Mouse (Mus musculus) heart, adult 2 months (tissue): Measurements from ENCODE around the gene Ptk6. TPM values are rescaled to one million over a fixed set of nuclear protein-coding genes. Genes with fewer than 3 reads are reported as not detected.
A peak's percentile ranks its signal among the peaks of the same experiment; 100 is the strongest.

Source experiments
- DNase-seq, 2 experiments: peaks; one replicate each; pipeline ENCODE4 v3.0.0; 2021
- H3K27ac ChIP-seq: fragments of 200-600 bp; 2 replicates; pipeline ENCODE4 v1.8.1; 2022
- H3K27me3 ChIP-seq: fragments of 200-500 bp; 2 replicates; pipeline ENCODE4 v1.6.1; 2012; ENCODE audit warnings: mild to moderate bottlenecking, low read length, inconsistent platforms, mixed read lengths; ENCODE audit not compliant: control insufficient read depth, insufficient read depth
- H3K36me3 ChIP-seq: fragments of 200-500 bp; 2 replicates; pipeline ENCODE4 v1.6.1; 2012; ENCODE audit warnings: low read length, inconsistent platforms; ENCODE audit not compliant: control insufficient read depth, insufficient read depth
- H3K4me1 ChIP-seq: fragments of 200-500 bp; 2 replicates; pipeline ENCODE4 v1.6.1; 2011; ENCODE audit warnings: low read length; ENCODE audit not compliant: control insufficient read depth, insufficient read depth
- H3K4me3 ChIP-seq: fragments of 200-600 bp; 2 replicates; pipeline ENCODE4 v1.8.1; 2022
- H3K79me2 ChIP-seq: fragments of 200-500 bp; replicated peaks from 2 replicates; pipeline ENCODE4 v1.6.1; 2012; ENCODE audit warnings: mild to moderate bottlenecking, inconsistent platforms, low read length, moderate library complexity, mixed read lengths; ENCODE audit not compliant: control insufficient read depth, insufficient read depth
- H3K9ac ChIP-seq: fragments of 200-500 bp; 2 replicates; pipeline ENCODE4 v1.6.1; 2012; ENCODE audit warnings: low read depth, mild to moderate bottlenecking, control low read depth, inconsistent platforms, low read length, mixed read lengths
- CTCF ChIP-seq: fragments of 200-600 bp; IDR thresholded peaks from 2 replicates; pipeline ENCODE4 v1.8.1; 2022; ENCODE audit warnings: antibody characterized with exemption, mild to moderate bottlenecking, moderate library complexity
- EP300 ChIP-seq: fragments of 200-500 bp; IDR thresholded peaks from 2 replicates; pipeline ENCODE4 v1.6.1; 2011; ENCODE audit warnings: low read depth, low read length, control low read depth; ENCODE audit not compliant: insufficient read depth
- POLR2A ChIP-seq: fragments of 200-500 bp; IDR thresholded peaks from 2 replicates; pipeline ENCODE4 v1.6.1; 2011; ENCODE audit warnings: mild to moderate bottlenecking, low read depth, low read length, control low read depth; ENCODE audit not compliant: insufficient read depth
- WGBS: fragments of 180-500 bp; shearing (Covaris S2); methylation state at CpG from one replicate; pipeline ENCODE4 v1.1.7; 2018; 5-methylcytosine and 5-hydroxymethylcytosine counted together
- intact Hi-C: fragments of 180-260 bp; cut with DNase I; formaldehyde crosslinking; loops from one replicate; pipeline ENCODE4 v1.15.1; 2025
- polyA plus RNA-seq: library from polyadenylated mRNA; depleted of rRNA; stranded (reverse); fragments of >200 nt; gene quantifications from 2 replicates; pipeline ENCODE4 v1.2.3, GENCODE M21; 2012
- total RNA-seq, 2 experiments: library from RNA; stranded (reverse); gene quantifications; 2 replicates each; pipeline ENCODE4 v1.2.3; 2021

Gene Ptk6
- total and polyA plus RNA-seq, 3 experiments, result 0.07 TPM; not detected in 2

GRCm38 (mm10) chr2:181187121-181188000, 15.2 kb downstream of the Ptk6 start, which contains the start of gene Ppdpf:
TSS of gene Ppdpf (plus strand) at chr2:181187247.
- TF ChIP-seq EP300 (peak; percentile 83; the same call in 1 of the 2 replicates), CTCF (peak; percentile 31; the same call in 1 of the 2 replicates), POLR2A (peak; percentile 76; the same call in 1 of the 2 replicates)
- peak within 1 kb of the TSS; percentile 50 for H3K4me3 ChIP-seq
- H3K4me1 ChIP-seq, result peaks cover 8% of the 10 kb centered on the region
- under 1% methylated on average over 64 of the region's 64 CpGs for WGBS
- intact Hi-C loops, result loop anchor here (1.0 to 10.0 kb wide), 4 partner anchors 53 to 397 kb away; partner anchors contain the start of gene Uckl1
- H3K27ac ChIP-seq, result peak within 1 kb of the TSS; percentile 89
- no peaks in the 10 kb centered on the region for H3K27me3 ChIP-seq
- H3K36me3 ChIP-seq, result peaks cover 6% of the 10 kb centered on the region; the same call in 1 of the 2 replicates
- peak within 1 kb of the TSS; percentile 74 for H3K9ac ChIP-seq
- peak; percentile 94 to 97 for DNase-seq
- H3K79me2 ChIP-seq, result no peaks in the 10 kb centered on the region

DNA sequence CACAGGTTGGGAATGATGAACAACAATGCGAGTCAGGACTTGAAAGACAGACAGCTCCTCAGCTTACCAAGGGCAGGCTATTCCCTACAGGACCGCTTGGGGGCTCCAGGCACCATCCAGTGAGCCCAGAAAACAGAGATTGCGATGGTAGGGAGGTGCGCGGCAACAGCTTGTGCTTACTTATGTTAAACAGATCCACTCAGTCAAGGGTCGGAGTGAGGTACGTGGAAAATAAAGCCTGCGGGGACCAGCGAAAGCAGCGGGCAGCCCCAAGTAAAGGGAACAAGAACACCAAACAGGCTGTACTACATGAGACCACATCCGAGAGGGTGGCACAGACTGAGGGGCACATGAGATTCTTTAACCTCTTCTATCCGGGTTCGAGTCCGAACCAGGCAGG, 16.0 kb downstream of the Ptk6 start:
- H3K9ac ChIP-seq, result peak overlapping the region; percentile 57
- H3K4me3 ChIP-seq, result peak overlapping the region; percentile 50
- no peaks in the 10 kb centered on the region for H3K79me2 ChIP-seq
- peak; percentile 87 to 89 for DNase-seq
- intact Hi-C loops, result loop anchor here (1.0 to 10.0 kb wide), 5 partner anchors 54 to 398 kb away; partner anchors contain the start of gene Uckl1
- H3K27ac ChIP-seq, result peak overlapping the region; percentile 89
- 0% methylated on average over 14 of the region's 14 CpGs for WGBS
- no peaks in the 10 kb centered on the region for H3K27me3 ChIP-seq
- peaks cover 8% of the 10 kb centered on the region for H3K4me1 ChIP-seq
- H3K36me3 ChIP-seq, result peaks cover 6% of the 10 kb centered on the region; the same call in 1 of the 2 replicates
- TF ChIP-seq POLR2A (no peak), CTCF (peak; percentile 98), EP300 (peak; percentile 92)

DNA sequence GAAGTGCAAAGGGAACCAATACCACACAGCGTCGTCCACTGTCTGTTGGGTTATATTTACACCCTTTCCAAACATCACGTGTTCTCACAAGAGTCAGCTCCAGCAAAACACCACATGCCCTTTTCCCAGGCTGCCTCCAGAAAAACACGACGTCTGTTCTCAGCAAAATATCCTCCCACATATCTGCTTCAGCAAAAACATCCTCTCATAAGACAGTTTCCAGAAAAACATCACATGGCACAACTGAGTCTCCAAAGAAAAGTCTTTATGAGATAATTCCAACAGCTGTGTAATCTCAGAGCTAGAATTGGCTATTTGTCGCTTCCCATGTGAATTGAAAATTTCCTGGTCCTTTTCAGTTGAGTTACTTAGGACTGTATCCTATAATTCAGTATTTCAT, 21.7 kb downstream of the Ptk6 start:
- peaks cover 1% of the 10 kb centered on the region; the same call in 1 of the 2 replicates for H3K4me1 ChIP-seq
- WGBS, result 33% methylated on average over 6 of the region's 6 CpGs
- H3K27ac ChIP-seq, result no peak overlapping the region
- no peak overlapping the region for H3K9ac ChIP-seq
- no peak for TF ChIP-seq CTCF
- no peak for TF ChIP-seq POLR2A
- TF ChIP-seq EP300, result no peak
- H3K4me3 ChIP-seq, result no peak overlapping the region
- intact Hi-C loops, result loop anchor here (10.0 kb wide), 1 partner anchor 404 kb away; the partner anchor contains the start of gene Uckl1
- H3K27me3 ChIP-seq, result no peaks in the 10 kb centered on the region
- no peaks in the 10 kb centered on the region for H3K36me3 ChIP-seq
- DNase-seq, result peak in 1 of 2 experiments; percentile 15
- no peaks in the 10 kb centered on the region for H3K79me2 ChIP-seq

- no peak for TF ChIP-seq POLR2A
- TF ChIP-seq CTCF, result no peak
- TF ChIP-seq EP300, result no peak
- H3K4me3 ChIP-seq, result no peak overlapping the region
- no peaks in the 10 kb centered on the region for H3K36me3 ChIP-seq
- no peak for DNase-seq
- no peaks in the 10 kb centered on the region for H3K79me2 ChIP-seq
- no peaks in the 10 kb centered on the region for H3K27me3 ChIP-seq
- no peak overlapping the region for H3K27ac ChIP-seq
- peaks cover 1% of the 10 kb centered on the region; the same call in 1 of the 2 replicates for H3K4me1 ChIP-seq
- H3K9ac ChIP-seq, result no peak overlapping the region
- intact Hi-C loops, result no loop called here
- WGBS, result 53% methylated on average over 5 of the region's 5 CpGs
Measured at GRCm38 (mm10) chr2:181178471-181178870, 24.1 kb downstream of the Ptk6 start.

GRCm38 (mm10) chr2:181178015-181178414, 24.6 kb downstream of the Ptk6 start:
- 63% methylated on average over 3 of the region's 3 CpGs for WGBS
- H3K36me3 ChIP-seq, result no peaks in the 10 kb centered on the region
- intact Hi-C loops, result no loop called here

More at GRCm38 (mm10) chr2:181178015-181178414, 24.6 kb downstream of the Ptk6 start:
- Histone ChIP-seq H3K79me2 (no peaks in the 10 kb centered on the region), H3K4me1 (peaks cover 1% of the 10 kb centered on the region; the same call in 1 of the 2 replicates), H3K9ac (no peak overlapping the region), H3K27me3 (no peaks in the 10 kb centered on the region), H3K27ac (no peak overlapping the region), H3K4me3 (no peak overlapping the region)
- DNase-seq, result no peak
- TF ChIP-seq EP300 (no peak), CTCF (no peak), POLR2A (no peak)
